In the genomic region with DNA sequence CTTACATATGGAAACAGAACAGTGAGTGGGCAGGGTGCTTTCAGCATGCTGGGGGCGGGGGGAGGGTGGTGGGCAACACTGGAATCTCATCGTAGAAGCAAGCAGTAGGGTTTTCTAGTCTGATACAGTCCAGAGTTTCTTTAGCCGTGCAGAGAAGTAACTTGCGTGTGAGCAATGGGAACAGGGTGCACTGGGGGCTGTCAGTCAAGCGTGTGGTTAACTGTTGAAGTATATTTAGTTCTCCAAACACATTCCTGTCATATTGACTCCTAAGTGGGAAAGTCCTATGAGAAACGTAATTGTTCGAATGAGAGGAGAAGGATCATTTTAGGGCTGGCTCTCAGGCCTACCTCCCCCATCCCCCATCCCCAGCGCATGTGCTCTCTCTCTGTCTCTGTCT, we compare ENCODE assay signal across 21 mouse cellular contexts. TPM values are rescaled to one million over a fixed set of nuclear protein-coding genes. Genes with fewer than 3 reads are reported as not detected.
"Had no signal": no experiment of that assay in that cellular context is flagged by ENCODE, and none has a peak within 500 bp of the region (broad histone marks: within the 10 kb centered on the region; RNA-seq: fewer than 3 reads in every experiment).

No protein-coding gene starts in this region.

- H3K36me3 ChIP-seq: midbrain, embryonic 10.5 days; midbrain, embryonic 12.5 days; neural tube, embryonic 12.5 days; stomach, embryonic 15.5 days had no signal

- H3K9me3 ChIP-seq: midbrain, embryonic 10.5 days; midbrain, embryonic 12.5 days; neural tube, embryonic 12.5 days; stomach, embryonic 15.5 days had no signal

- ATAC-seq: midbrain, embryonic 16.5 days had no signal

- H3K27ac ChIP-seq: midbrain, embryonic 10.5 days; midbrain, embryonic 12.5 days; neural tube, embryonic 12.5 days; stomach, embryonic 15.5 days; stomach, postnatal 0 days had no signal

- DNase-seq: lung, embryonic 14.5 days; lung, postnatal 10 days; lung, postnatal 4 days; midbrain, embryonic 14.5 days; right cerebral cortex, postnatal 14 days; thymus, adult 2 months; thymus, postnatal 25 days; thymus, postnatal 4 days had no signal

- H3K4me1 ChIP-seq: midbrain, embryonic 10.5 days; midbrain, embryonic 12.5 days; neural tube, embryonic 12.5 days; stomach, embryonic 15.5 days had no signal

- H3K4me3 ChIP-seq: midbrain, embryonic 10.5 days; midbrain, embryonic 12.5 days; neural tube, embryonic 12.5 days; stomach, embryonic 15.5 days had no signal

- H3K9ac ChIP-seq: lung, embryonic 14.5 days; midbrain, embryonic 12.5 days; neural tube, embryonic 12.5 days; stomach, embryonic 15.5 days had no signal

- H3K4me2 ChIP-seq: lung, embryonic 14.5 days; midbrain, embryonic 12.5 days; neural tube, embryonic 12.5 days; stomach, embryonic 15.5 days had no signal

RNA-seq across cellular contexts. Expression of a gene that starts 20.5 kb away (rescaled TPM):
- total RNA-seq: megakaryocyte, adult 5-6 weeks; megakaryocyte-erythroid progenitor cell, adult 5-6 weeks; neutrophil, adult 5-6 weeks had no signal
- polyA plus RNA-seq: lung, embryonic 14.5 days; lung, embryonic 16.5 days; spleen, adult 2 months; stomach, embryonic 15.5 days; stomach, postnatal 0 days; testis, adult 2 months; urinary bladder, adult 2 months had no signal
